Mouse (Mus musculus) hindbrain, embryonic 13.5 days (tissue): Measurements from ENCODE around the gene Rnf207. TPM values are rescaled to one million over a fixed set of nuclear protein-coding genes. Genes with fewer than 3 reads are reported as not detected.
A peak's percentile ranks its signal among the peaks of the same experiment; 100 is the strongest.

ENCODE experiments used
- ATAC-seq: fragments of 200-750 bp; cut with Nextera tagmentation; 2 replicates; pipeline ENCODE4 v1.8.0; 2017; ENCODE audit warnings: moderate TSS enrichment; ENCODE audit not compliant: low FRiP score
- H3K27ac ChIP-seq: fragments of 300-500 bp; sonication (generic); 2 replicates; pipeline ENCODE4 v1.5.1; 2015; ENCODE audit warnings: inconsistent platforms, mild to moderate bottlenecking, moderate library complexity
- H3K27me3 ChIP-seq: fragments of 300-500 bp; sonication (generic); 2 replicates; pipeline ENCODE4 v1.6.1; 2015; ENCODE audit warnings: mild to moderate bottlenecking, inconsistent platforms
- H3K36me3 ChIP-seq: fragments of 300-500 bp; sonication (generic); 2 replicates; pipeline ENCODE4 v1.6.1; 2015; ENCODE audit warnings: mild to moderate bottlenecking, inconsistent platforms
- H3K4me1 ChIP-seq: fragments of 300-500 bp; sonication (generic); replicated peaks from 2 replicates; pipeline ENCODE4 v1.6.1; 2015; ENCODE audit warnings: inconsistent platforms
- H3K4me2 ChIP-seq: fragments of 300-500 bp; sonication (generic); 2 replicates; pipeline ENCODE4 v1.6.1; 2015; ENCODE audit warnings: inconsistent platforms, mild to moderate bottlenecking, moderate library complexity
- H3K4me3 ChIP-seq: fragments of 300-500 bp; sonication (generic); 2 replicates; pipeline ENCODE4 v1.5.1; 2015; ENCODE audit warnings: mild to moderate bottlenecking, inconsistent platforms
- H3K9ac ChIP-seq: fragments of 300-500 bp; sonication (generic); 2 replicates; pipeline ENCODE4 v1.6.1; 2015; ENCODE audit warnings: mild to moderate bottlenecking, inconsistent platforms
- H3K9me3 ChIP-seq: fragments of 300-500 bp; sonication (generic); 2 replicates; pipeline ENCODE4 v1.6.1; 2016; ENCODE audit warnings: inconsistent platforms
- WGBS: fragments of 180-500 bp; shearing (Covaris S2); methylation state at CpG from one replicate; pipeline ENCODE4 v1.1.7; 2015; 5-methylcytosine and 5-hydroxymethylcytosine counted together
- polyA plus RNA-seq: library from polyadenylated mRNA; unstranded; fragments of >200 nt; fragmentation: Nextera tagmentation; extraction: Ambion mirVana; gene quantifications from 2 replicates; pipeline ENCODE4 v1.2.1, GENCODE M21; 2015

Gene Rnf207
- polyA plus RNA-seq, 1 experiment from 2014 or later: 5.2 TPM

DNA sequence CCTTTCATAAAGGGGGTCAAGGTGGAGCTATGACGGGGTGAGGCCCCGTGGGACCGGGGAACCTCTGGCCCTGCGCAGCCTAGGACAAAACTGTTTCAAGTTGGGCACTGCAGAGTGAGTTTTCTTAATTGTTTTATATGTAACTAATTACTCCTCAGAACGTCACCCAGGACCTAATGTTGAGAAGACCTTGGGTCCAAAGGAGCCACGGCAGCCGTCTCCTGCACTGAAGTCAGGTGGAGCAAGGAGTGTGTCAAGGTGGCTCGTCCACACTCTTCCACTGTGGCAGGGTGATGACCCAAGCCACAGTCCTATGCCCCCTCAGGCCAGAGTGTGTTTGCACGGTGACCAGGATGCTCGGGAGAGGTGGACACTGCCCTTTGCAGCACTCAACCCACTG lies 15.6 kb downstream of the Rnf207 start:
- no peak overlapping the region for H3K9ac ChIP-seq
- no peaks in the 10 kb centered on the region for H3K9me3 ChIP-seq
- 0 out of 2 replicates have a peak, but pooled peaks cover 17% of the 10 kb centered on the region for H3K27me3 ChIP-seq
- H3K4me2 ChIP-seq: no peak overlapping the region
- H3K4me1 ChIP-seq: peaks cover 28% of the 10 kb centered on the region
- peaks cover 55% of the 10 kb centered on the region for H3K36me3 ChIP-seq
- H3K4me3 ChIP-seq: no peak overlapping the region
- WGBS: 93% methylated on average over 10 of the region's 10 CpGs
- ATAC-seq: no peak
- H3K27ac ChIP-seq: no peak overlapping the region

DNA sequence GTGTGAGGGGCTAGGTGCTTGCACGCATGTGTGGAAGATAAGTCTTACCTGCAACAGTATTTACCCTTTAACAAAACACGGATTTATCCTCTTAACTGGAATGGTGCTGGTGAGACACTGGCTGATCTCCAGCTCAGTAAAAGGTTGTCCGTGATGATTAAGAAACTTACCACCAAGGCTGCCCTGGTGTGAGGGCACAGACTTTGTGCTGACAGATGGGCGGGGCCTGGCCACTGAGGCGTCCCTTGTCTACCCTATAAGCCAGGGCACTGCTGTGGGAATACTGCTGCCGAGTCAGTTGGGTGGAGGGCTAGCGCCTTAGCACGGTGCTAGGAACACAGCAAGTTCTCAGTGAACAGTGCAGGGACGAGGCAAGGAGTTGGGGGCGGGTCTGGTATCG lies 16.8 kb downstream of the Rnf207 start:
- 81% methylated on average over 11 of the region's 11 CpGs for WGBS
- Histone ChIP-seq H3K4me1 (peaks cover 33% of the 10 kb centered on the region), H3K4me2 (no peak overlapping the region), H3K36me3 (peaks cover 55% of the 10 kb centered on the region), H3K27ac (no peak overlapping the region), H3K4me3 (no peak overlapping the region), H3K9ac (no peak overlapping the region), H3K27me3 (0 out of 2 replicates have a peak, but pooled peaks cover 13% of the 10 kb centered on the region), H3K9me3 (no peaks in the 10 kb centered on the region)
- ATAC-seq: no peak

DNA sequence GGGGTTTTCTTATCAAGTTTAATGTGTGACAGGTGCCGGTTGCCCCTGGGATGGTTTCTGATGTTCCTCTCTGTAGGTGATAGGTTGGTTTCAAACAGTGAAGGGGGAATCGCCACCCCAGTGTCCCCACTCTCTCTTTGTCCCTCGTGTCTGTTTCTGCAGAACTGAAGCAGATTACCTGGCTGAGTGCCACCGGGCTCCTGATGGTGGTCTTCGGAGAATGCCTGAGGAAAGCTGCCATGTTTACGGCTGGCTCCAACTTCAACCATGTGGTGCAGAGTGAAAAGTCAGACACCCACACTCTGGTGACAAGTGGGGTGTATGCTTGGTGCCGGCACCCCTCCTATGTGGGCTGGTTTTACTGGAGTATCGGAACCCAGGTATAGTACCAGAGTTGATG lies 18.4 kb downstream of the Rnf207 start:
- Histone ChIP-seq H3K4me1 (peaks cover 25% of the 10 kb centered on the region), H3K4me2 (no peak overlapping the region), H3K9me3 (no peaks in the 10 kb centered on the region), H3K9ac (no peak overlapping the region), H3K36me3 (peaks cover 55% of the 10 kb centered on the region), H3K27me3 (peaks cover 20% of the 10 kb centered on the region), H3K4me3 (no peak overlapping the region), H3K27ac (no peak overlapping the region)
- no peak for ATAC-seq
- WGBS: 96% methylated on average over 8 of the region's 8 CpGs

DNA sequence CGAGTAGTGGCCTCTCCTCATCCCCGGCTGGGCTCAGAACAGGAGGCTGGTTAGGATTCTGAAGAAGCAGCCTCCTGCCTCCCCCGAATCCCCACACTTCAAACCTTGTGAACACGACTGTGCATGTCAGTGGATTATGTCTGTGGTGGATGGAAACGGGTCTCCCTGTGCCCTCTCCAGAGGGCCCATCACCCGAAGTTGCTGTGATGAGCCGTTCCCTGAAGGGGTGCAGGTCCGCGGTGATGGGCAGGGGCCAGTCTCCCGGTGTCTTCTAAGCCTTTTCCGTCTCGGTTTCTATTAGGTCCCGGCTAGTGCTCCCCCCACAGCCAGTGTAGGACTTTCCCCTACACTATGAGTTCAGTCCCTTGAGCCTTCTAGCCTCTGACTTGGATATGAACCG lies 20.0 kb downstream of the Rnf207 start:
- Histone ChIP-seq H3K27me3 (peaks cover 31% of the 10 kb centered on the region), H3K9me3 (no peaks in the 10 kb centered on the region), H3K9ac (peak overlapping the region; percentile 98), H3K4me1 (peaks cover 29% of the 10 kb centered on the region), H3K36me3 (peaks cover 43% of the 10 kb centered on the region), H3K4me2 (peak overlapping the region; percentile 91), H3K4me3 (0 out of 2 replicates have a peak overlapping the region, but pooled peaks have one; percentile 81), H3K27ac (no peak overlapping the region)
- no peak for ATAC-seq
- 84% methylated on average over 14 of the region's 14 CpGs for WGBS

DNA sequence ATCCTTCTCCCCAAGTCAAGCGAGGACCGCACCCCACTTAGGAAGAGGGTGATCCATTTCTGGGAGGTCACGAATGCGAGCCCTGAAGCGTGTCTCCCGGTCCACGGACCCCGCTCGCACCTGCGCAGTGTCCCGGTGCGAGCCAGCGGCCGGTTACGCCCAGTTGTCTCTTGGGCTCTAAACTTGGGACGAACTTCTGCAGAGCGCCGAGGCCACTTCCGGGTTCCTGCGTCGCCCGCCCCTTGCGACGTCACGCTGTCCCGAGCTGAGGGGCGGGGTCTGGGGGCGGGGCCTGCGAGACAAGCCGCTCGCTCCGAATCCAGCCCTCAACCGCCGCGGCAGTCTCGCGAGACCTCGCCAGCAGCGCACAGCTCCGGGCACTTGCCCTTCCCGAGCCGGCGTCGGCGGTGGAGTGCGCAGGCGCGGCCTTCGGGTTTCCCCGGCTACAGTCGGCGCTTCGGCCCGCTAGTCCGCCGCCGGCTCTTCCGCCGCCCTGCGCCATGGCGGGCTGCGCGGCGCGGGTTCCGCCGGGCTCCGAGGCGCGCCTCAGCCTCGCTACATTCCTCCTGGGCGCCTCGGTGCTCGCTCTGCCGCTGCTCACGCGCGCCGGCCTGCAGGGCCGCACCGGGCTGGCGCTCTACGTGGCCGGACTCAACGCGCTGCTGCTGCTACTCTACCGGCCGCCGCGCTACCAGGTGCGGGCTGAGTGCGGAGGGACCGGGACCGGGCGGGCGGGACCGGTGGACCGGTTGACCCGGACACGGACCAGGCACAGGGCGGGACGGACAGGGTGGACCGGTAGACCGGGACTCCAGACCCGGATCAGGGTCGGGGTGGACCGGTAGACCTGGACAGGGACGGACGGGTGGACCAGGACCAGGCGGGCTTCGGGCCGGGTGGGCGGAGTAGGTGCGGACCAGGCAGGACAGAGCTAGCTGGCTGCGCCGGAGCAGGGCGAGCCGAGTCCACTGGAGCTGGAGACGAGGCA lies 21.6 kb downstream of the Rnf207 start, which contains the start of gene Icmt:
Icmt (plus strand) TSS at position 354 of the 988 bp plus-strand sequence.
- Histone ChIP-seq H3K36me3 (peaks cover 27% of the 10 kb centered on the region), H3K27ac (peak within 1 kb of the TSS; percentile 87), H3K9me3 (no peaks in the 10 kb centered on the region), H3K27me3 (peaks cover 47% of the 10 kb centered on the region), H3K4me1 (peaks cover 44% of the 10 kb centered on the region), H3K4me3 (peak within 1 kb of the TSS; percentile 81), H3K9ac (peak within 1 kb of the TSS; percentile 98), H3K4me2 (peak within 1 kb of the TSS; percentile 91)
- ATAC-seq: peak; percentile 92
- WGBS: under 1% methylated on average over 118 of the region's 119 CpGs

DNA sequence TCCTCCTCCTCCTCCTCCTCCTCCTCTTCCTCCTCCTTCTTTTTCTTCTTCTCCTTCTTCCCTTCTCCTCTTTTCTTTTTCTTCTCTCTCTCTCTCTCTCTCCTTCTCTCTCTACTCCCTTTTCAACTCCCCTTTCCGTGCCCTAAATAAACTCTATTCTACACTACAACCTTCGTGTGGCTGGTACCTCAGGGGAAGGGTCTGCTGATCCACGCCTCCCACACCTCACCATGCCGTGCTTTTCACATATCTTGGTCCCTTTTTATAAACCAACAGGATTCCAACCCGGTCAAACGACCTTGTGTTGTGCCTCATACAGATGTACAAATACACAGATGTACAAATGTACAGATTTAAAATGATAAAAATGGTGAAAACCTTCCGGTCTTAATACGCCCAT lies 22.4 kb downstream of the Rnf207 start:
- 21% methylated on average over 8 of the region's 8 CpGs for WGBS
- Histone ChIP-seq H3K36me3 (peaks cover 19% of the 10 kb centered on the region), H3K4me2 (peak overlapping the region; percentile 72), H3K9me3 (no peaks in the 10 kb centered on the region), H3K4me3 (peak overlapping the region; percentile 81), H3K4me1 (peaks cover 51% of the 10 kb centered on the region), H3K27ac (no peak overlapping the region), H3K27me3 (peaks cover 55% of the 10 kb centered on the region), H3K9ac (0 out of 2 replicates have a peak overlapping the region, but pooled peaks have one; percentile 63)
- no peak for ATAC-seq

DNA sequence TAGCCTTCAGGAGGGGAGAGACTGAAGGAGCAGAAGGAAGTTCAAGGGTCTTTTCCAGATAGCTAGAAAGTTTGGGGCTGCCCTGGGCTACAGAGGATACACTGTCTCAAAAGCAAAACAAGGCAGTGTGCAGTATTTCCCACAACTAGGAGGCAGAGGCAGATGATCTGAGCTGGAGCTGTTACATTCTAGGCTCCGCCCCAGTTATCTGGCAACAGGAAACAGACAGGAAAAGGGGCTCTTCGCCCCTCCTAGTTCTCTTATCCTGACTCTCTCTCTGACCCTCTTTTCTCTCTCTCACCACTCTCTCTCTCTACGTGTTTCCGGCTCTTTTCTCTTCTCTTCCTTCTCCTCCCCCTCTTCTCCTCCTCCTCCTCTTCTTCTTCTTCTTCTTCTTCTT lies 22.9 kb downstream of the Rnf207 start:
- Histone ChIP-seq H3K36me3 (peaks cover 14% of the 10 kb centered on the region), H3K27me3 (peaks cover 60% of the 10 kb centered on the region), H3K4me2 (no peak overlapping the region), H3K9me3 (no peaks in the 10 kb centered on the region), H3K9ac (no peak overlapping the region), H3K4me3 (no peak overlapping the region), H3K4me1 (peaks cover 56% of the 10 kb centered on the region), H3K27ac (no peak overlapping the region)
- WGBS: 51% methylated on average over 4 of the region's 4 CpGs
- no peak for ATAC-seq

DNA sequence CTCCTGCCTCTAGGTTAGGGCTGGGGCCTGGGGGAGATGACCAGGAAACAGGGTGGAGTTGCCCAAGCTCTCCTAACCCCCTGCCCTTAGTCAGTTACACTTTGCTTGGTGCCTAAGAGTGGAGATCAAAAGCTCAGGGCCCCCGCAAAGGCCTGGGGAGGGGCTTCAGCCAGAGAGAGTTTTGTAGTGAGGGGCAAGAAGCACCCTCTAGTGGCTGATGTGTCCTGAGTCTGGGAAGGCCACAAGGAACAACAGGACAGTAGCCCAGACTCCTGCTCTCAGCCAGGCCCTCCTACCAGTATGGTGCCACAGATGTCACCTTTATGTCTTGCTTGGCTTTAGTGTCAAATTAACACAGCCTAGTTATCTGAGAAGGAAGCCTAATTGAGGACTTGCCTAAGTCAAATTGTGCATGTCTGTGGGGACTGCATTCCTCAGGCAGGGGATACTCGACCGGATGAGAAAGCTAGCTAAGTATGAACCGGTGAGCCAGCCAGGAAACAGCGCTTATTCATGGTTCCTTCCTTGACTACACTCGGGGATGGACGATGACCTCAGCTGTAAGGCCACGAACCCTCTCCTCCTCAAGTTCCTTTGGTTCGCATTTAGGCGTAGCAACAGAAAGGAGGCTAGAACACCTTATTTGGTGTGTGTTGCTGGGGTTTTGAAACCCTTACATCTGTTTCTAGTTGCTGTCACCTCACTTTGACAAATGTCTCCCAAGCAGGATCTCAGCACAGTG lies 24.4 kb downstream of the Rnf207 start:
- peaks cover 75% of the 10 kb centered on the region for H3K27me3 ChIP-seq
- H3K4me3 ChIP-seq: no peak overlapping the region
- H3K9me3 ChIP-seq: no peaks in the 10 kb centered on the region
- peaks cover 68% of the 10 kb centered on the region for H3K4me1 ChIP-seq
- H3K36me3 ChIP-seq: no peaks in the 10 kb centered on the region
- 46% methylated on average over 10 of the region's 10 CpGs for WGBS
- no peak overlapping the region for H3K4me2 ChIP-seq
- H3K27ac ChIP-seq: no peak overlapping the region
- H3K9ac ChIP-seq: 0 out of 2 replicates have a peak overlapping the region, but pooled peaks have one; percentile 1
- no peak for ATAC-seq

DNA sequence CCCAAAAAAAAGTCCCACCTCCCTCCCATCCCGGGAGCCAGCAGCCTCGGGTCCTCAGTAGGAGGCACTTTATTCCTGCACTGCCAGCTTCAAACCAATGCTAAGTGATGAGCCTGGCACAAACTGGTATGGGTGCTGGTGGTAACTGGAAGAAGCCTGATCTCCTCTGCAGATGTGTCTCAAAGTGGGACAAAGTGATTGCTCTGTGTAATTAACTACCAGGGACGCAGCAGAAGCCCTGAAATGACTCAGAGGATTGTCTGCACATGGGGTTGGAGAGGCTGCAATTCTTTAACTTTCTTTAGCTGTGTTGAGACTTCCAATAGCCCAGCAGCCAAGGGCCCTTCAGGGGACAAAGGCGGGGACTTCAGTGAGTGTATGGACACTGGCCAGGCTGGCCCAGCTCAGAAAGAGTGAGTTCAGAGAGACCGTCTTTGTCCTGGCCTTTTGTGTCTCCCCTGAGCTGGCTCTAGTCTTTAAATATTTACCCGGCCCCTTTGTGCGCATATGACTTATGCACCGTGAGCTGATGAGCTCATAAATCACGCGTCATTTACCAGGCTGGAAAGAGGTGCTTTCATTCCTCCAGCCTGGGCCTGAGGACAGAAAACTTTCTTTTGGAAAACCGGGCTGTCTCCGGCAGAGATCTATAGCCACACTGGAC lies 26.6 kb downstream of the Rnf207 start:
- H3K36me3 ChIP-seq: no peaks in the 10 kb centered on the region
- H3K4me1 ChIP-seq: peaks cover 66% of the 10 kb centered on the region
- H3K9ac ChIP-seq: no peak overlapping the region
- H3K4me2 ChIP-seq: no peak overlapping the region
- H3K27me3 ChIP-seq: peaks cover 86% of the 10 kb centered on the region
- 8% methylated on average over 12 of the region's 12 CpGs for WGBS
- no peak overlapping the region for H3K4me3 ChIP-seq
- H3K9me3 ChIP-seq: no peaks in the 10 kb centered on the region
- ATAC-seq: no peak
- H3K27ac ChIP-seq: peak overlapping the region; percentile 44; the same call in 1 of the 2 replicates

DNA sequence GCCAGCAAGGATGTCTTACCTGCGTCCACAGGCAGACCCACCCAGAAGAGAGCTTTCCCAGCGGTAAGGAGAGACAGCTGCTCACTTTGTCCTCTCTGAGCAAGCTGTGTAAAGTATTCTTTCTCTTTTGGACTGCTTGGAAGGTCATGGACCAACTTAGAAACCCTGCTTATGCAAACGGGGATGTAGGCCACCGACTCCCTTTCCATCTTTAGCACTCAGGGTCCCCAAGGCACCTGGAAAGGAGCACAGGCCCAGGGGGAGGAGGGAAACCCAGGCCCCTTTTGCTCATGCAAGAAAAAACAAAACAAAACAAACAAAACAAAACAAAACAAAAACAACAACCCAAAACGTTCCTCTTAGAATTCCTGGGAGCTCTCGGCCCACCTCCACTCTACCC lies 27.2 kb downstream of the Rnf207 start, which contains the start of gene Hes3:
Hes3 (minus strand) TSS at position 101 of the 400 bp plus-strand sequence.
- WGBS: 9% methylated on average over 6 of the region's 6 CpGs
- H3K4me3 ChIP-seq: peak within 1 kb of the TSS; percentile 32
- H3K27me3 ChIP-seq: peaks cover 93% of the 10 kb centered on the region
- peak within 1 kb of the TSS; percentile 57 for H3K4me2 ChIP-seq
- no peaks in the 10 kb centered on the region for H3K9me3 ChIP-seq
- peak within 1 kb of the TSS; percentile 67 for H3K9ac ChIP-seq
- H3K4me1 ChIP-seq: peaks cover 71% of the 10 kb centered on the region
- no peak for ATAC-seq
- H3K36me3 ChIP-seq: no peaks in the 10 kb centered on the region
- peak within 1 kb of the TSS; percentile 44; the same call in 1 of the 2 replicates for H3K27ac ChIP-seq

DNA sequence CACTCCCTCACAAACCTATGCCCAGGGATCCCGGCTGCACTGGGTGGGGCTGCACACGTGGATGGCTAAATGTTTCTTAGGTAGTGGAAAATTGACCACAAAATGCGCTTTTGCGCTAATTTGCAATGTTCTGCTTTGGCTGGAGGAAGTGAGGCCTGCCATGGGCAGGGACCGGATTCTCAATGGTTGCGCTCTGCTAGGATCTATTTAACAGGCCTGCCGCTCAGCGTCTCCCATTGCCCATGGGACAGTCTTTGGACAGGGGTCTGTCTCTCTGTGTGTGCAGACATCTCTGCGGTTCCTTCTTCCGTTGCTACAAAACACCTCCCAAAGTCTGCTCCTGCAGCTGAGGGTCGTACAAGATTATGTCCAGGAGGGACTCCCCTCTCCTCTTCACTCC lies 27.8 kb downstream of the Rnf207 start:
- H3K4me3 ChIP-seq: peak overlapping the region; percentile 32
- 7% methylated on average over 11 of the region's 11 CpGs for WGBS

More for the DNA sequence above, 27.8 kb downstream of the Rnf207 start:
- no peak for ATAC-seq
- Histone ChIP-seq H3K9me3 (no peaks in the 10 kb centered on the region), H3K27me3 (peaks cover 97% of the 10 kb centered on the region), H3K9ac (peak overlapping the region; percentile 67; the same call in 1 of the 2 replicates), H3K36me3 (no peaks in the 10 kb centered on the region), H3K4me1 (peaks cover 74% of the 10 kb centered on the region), H3K4me2 (peak overlapping the region; percentile 57), H3K27ac (no peak overlapping the region)
